Mouse (Mus musculus): Measurements from ENCODE around the gene 4933406M09Rik. TPM values are rescaled to one million over a fixed set of nuclear protein-coding genes. Genes with fewer than 3 reads are reported as not detected.

Gene 4933406M09Rik
- polyA plus RNA-seq, 1 experiment, result not detected

- Histone ChIP-seq H3K27ac (ENCODE audit: insufficient read depth, low read length) (no peak overlapping the region), H3K4me1 (ENCODE audit: control insufficient read depth, insufficient read depth, low read length) (no peaks in the 10 kb centered on the region), H3K9ac (ENCODE audit: low read depth, poor library complexity, severe bottlenecking) (no peak overlapping the region), H3K27me3 (ENCODE audit: control insufficient read depth, insufficient read depth, low read length, poor library complexity, severe bottlenecking) (no peaks in the 10 kb centered on the region), H3K36me3 (ENCODE audit: control insufficient read depth, insufficient read depth, low read length, poor library complexity, severe bottlenecking) (peaks cover 23% of the 10 kb centered on the region), H3K9me3 (replicated peaks; ENCODE audit: control insufficient read depth, insufficient read depth, low read length, poor library complexity, severe bottlenecking) (no peaks in the 10 kb centered on the region), H3K4me3 (ENCODE audit: low read depth, low read length) (no peak overlapping the region)
- no peak for TF ChIP-seq EP300 (IDR thresholded peaks at IDR 0.05; ENCODE audit: insufficient read depth, low read depth, low read length)
Observed at GRCm38 (mm10) chr1:134363194-134363593, 22.5 kb upstream of the 4933406M09Rik start.

- no peak overlapping the region for H3K4me3 ChIP-seq (ENCODE audit: low read depth, low read length)
- H3K9me3 ChIP-seq (replicated peaks; ENCODE audit: control insufficient read depth, insufficient read depth, low read length, poor library complexity, severe bottlenecking), result peaks cover 10% of the 10 kb centered on the region
- no peaks in the 10 kb centered on the region for H3K27me3 ChIP-seq (ENCODE audit: control insufficient read depth, insufficient read depth, low read length, poor library complexity, severe bottlenecking)
- H3K36me3 ChIP-seq (ENCODE audit: control insufficient read depth, insufficient read depth, low read length, poor library complexity, severe bottlenecking), result peaks cover 2% of the 10 kb centered on the region; the same call in 1 of the 2 replicates
- H3K9ac ChIP-seq (ENCODE audit: low read depth, poor library complexity, severe bottlenecking), result no peak overlapping the region
- TF ChIP-seq POLR2A (IDR thresholded peaks at IDR 0.05; ENCODE audit: insufficient read depth, low read length) (no peak), CTCF (IDR thresholded peaks at IDR 0.05; ENCODE audit: low read depth, low read length) (no peak), EP300 (IDR thresholded peaks at IDR 0.05; ENCODE audit: insufficient read depth, low read depth, low read length) (no peak)
- no peaks in the 10 kb centered on the region for H3K4me1 ChIP-seq (ENCODE audit: control insufficient read depth, insufficient read depth, low read length)
- no peak overlapping the region for H3K27ac ChIP-seq (ENCODE audit: insufficient read depth, low read length)
Observed at GRCm38 (mm10) chr1:134365491-134365890, 20.2 kb upstream of the 4933406M09Rik start.

GRCm38 (mm10) chr1:134368777-134369337, 16.9 kb upstream of the 4933406M09Rik start:
- H3K9ac ChIP-seq (ENCODE audit: low read depth, poor library complexity, severe bottlenecking), result no peak overlapping the region
- H3K27ac ChIP-seq (ENCODE audit: insufficient read depth, low read length), result no peak overlapping the region
- no peaks in the 10 kb centered on the region for H3K27me3 ChIP-seq (ENCODE audit: control insufficient read depth, insufficient read depth, low read length, poor library complexity, severe bottlenecking)
- H3K9me3 ChIP-seq (replicated peaks; ENCODE audit: control insufficient read depth, insufficient read depth, low read length, poor library complexity, severe bottlenecking), result peaks cover 14% of the 10 kb centered on the region
- H3K4me1 ChIP-seq (ENCODE audit: control insufficient read depth, insufficient read depth, low read length), result no peaks in the 10 kb centered on the region
- TF ChIP-seq CTCF (IDR thresholded peaks at IDR 0.05; ENCODE audit: low read depth, low read length) (no peak), POLR2A (IDR thresholded peaks at IDR 0.05; ENCODE audit: insufficient read depth, low read length) (no peak), EP300 (IDR thresholded peaks at IDR 0.05; ENCODE audit: insufficient read depth, low read depth, low read length) (no peak)
- H3K4me3 ChIP-seq (ENCODE audit: low read depth, low read length), result no peak overlapping the region
- no peaks in the 10 kb centered on the region for H3K36me3 ChIP-seq (ENCODE audit: control insufficient read depth, insufficient read depth, low read length, poor library complexity, severe bottlenecking)

DNA sequence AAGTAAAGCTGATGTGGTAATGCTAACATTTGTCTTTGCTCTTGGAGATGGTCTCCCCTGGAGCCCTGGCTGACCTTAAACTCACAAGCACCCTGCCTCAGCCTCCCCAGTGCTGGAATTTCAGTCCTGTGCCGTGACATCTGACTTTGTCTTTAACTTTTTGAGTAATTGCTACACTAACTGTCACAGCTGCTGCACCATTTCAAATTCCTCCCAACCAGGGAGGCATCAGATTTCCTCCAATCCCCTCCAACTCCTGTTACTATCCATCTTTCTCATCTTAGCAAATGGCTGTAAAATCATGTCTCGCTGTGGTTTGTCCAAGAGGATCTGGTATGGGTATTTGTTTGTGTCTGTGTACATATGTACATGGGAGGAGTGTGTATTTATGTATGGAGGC, 11.6 kb upstream of the 4933406M09Rik start:
- TF ChIP-seq EP300 (IDR thresholded peaks at IDR 0.05; ENCODE audit: insufficient read depth, low read depth, low read length), result no peak
- TF ChIP-seq POLR2A (IDR thresholded peaks at IDR 0.05; ENCODE audit: insufficient read depth, low read length), result no peak
- TF ChIP-seq CTCF (IDR thresholded peaks at IDR 0.05; ENCODE audit: low read depth, low read length), result no peak
- Histone ChIP-seq H3K4me1 (ENCODE audit: control insufficient read depth, insufficient read depth, low read length) (no peaks in the 10 kb centered on the region), H3K9ac (ENCODE audit: low read depth, poor library complexity, severe bottlenecking) (no peak overlapping the region), H3K9me3 (replicated peaks; ENCODE audit: control insufficient read depth, insufficient read depth, low read length, poor library complexity, severe bottlenecking) (peaks cover 14% of the 10 kb centered on the region), H3K36me3 (ENCODE audit: control insufficient read depth, insufficient read depth, low read length, poor library complexity, severe bottlenecking) (no peaks in the 10 kb centered on the region), H3K27me3 (ENCODE audit: control insufficient read depth, insufficient read depth, low read length, poor library complexity, severe bottlenecking) (no peaks in the 10 kb centered on the region), H3K4me3 (ENCODE audit: low read depth, low read length) (no peak overlapping the region), H3K27ac (ENCODE audit: insufficient read depth, low read length) (no peak overlapping the region)

DNA sequence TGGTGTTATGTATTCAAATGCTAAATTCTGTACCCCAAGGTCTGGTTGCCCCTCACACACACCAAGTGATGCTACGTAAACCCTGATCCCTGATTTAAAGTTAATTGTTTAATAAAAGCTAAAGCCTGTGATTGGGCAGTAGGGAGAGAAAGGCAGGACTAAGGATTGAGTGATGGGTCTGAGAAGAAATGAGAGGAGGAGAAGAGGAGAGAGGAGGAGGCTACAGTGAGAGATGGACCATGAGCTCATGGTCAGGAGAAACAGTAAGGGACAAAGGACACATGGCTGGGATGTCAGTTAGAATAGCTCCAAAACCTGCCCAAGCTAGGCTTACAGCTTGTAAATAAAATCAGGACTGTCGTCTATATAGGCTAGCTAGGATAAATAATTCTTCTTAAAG, 4.7 kb upstream of the 4933406M09Rik start:
- no peak for TF ChIP-seq CTCF (IDR thresholded peaks at IDR 0.05; ENCODE audit: low read depth, low read length)
- TF ChIP-seq EP300 (IDR thresholded peaks at IDR 0.05; ENCODE audit: insufficient read depth, low read depth, low read length), result no peak
- TF ChIP-seq POLR2A (IDR thresholded peaks at IDR 0.05; ENCODE audit: insufficient read depth, low read length), result no peak
- H3K9ac ChIP-seq (ENCODE audit: low read depth, poor library complexity, severe bottlenecking), result peak overlapping the region; percentile 58; the same call in 1 of the 2 replicates
- no peaks in the 10 kb centered on the region for H3K27me3 ChIP-seq (ENCODE audit: control insufficient read depth, insufficient read depth, low read length, poor library complexity, severe bottlenecking)
- H3K4me3 ChIP-seq (ENCODE audit: low read depth, low read length), result no peak overlapping the region
- H3K9me3 ChIP-seq (replicated peaks; ENCODE audit: control insufficient read depth, insufficient read depth, low read length, poor library complexity, severe bottlenecking), result 0 out of 2 replicates have a peak, but pooled peaks cover 3% of the 10 kb centered on the region
- no peaks in the 10 kb centered on the region for H3K36me3 ChIP-seq (ENCODE audit: control insufficient read depth, insufficient read depth, low read length, poor library complexity, severe bottlenecking)
- 0 out of 2 replicates have a peak overlapping the region, but pooled peaks have one; percentile 18 for H3K27ac ChIP-seq (ENCODE audit: insufficient read depth, low read length)
- peaks cover 2% of the 10 kb centered on the region for H3K4me1 ChIP-seq (ENCODE audit: control insufficient read depth, insufficient read depth, low read length)

DNA sequence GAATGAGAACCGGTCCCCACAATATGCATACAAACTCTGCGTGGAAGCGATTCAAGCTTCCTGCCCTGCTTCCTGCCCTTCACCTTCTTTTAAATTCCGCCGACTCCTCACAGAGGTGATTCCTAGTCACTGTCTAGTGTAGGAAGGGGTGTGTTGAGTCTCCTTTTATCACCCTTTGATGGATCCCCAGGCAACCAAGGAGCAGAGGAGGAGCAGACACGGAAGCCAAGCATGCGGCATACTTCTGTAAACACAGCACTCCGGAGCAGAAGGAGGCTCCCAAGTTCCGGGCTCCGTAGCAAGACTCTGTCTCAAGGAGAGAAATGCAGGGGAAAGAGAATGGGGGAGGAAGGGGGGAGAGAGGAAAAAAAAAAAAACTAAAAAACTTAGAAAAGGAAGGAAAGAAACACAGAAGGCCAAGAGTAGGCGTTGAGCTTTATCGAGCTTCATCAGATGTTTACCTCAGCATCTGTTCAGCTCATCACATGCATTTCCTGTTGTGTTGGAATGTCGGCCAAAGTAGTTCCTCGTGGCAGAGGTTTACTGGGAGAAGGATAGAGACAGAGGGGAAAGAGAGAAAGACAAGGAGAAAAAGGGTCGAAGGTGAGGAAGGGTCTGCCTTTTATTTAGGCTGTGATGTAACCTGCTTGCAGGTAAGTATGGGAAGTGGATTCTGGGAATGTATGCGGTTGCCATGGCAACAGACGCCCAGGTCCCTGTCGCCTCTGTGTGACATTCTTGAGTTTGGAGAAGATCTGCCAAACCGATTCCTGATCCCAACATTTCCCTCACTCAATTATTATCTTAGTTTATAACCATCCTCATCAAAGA, 3.7 kb upstream of the 4933406M09Rik start:
- peak overlapping the region; percentile 74 for H3K4me3 ChIP-seq (ENCODE audit: low read depth, low read length)
- TF ChIP-seq EP300 (IDR thresholded peaks at IDR 0.05; ENCODE audit: insufficient read depth, low read depth, low read length) (no peak), CTCF (IDR thresholded peaks at IDR 0.05; ENCODE audit: low read depth, low read length) (no peak), POLR2A (IDR thresholded peaks at IDR 0.05; ENCODE audit: insufficient read depth, low read length) (no peak)
- H3K27me3 ChIP-seq (ENCODE audit: control insufficient read depth, insufficient read depth, low read length, poor library complexity, severe bottlenecking), result no peaks in the 10 kb centered on the region
- H3K27ac ChIP-seq (ENCODE audit: insufficient read depth, low read length), result peak overlapping the region; percentile 88
- 0 out of 2 replicates have a peak, but pooled peaks cover 3% of the 10 kb centered on the region for H3K9me3 ChIP-seq (replicated peaks; ENCODE audit: control insufficient read depth, insufficient read depth, low read length, poor library complexity, severe bottlenecking)
- peaks cover 2% of the 10 kb centered on the region for H3K4me1 ChIP-seq (ENCODE audit: control insufficient read depth, insufficient read depth, low read length)
- peak overlapping the region; percentile 58 for H3K9ac ChIP-seq (ENCODE audit: low read depth, poor library complexity, severe bottlenecking)
- no peaks in the 10 kb centered on the region for H3K36me3 ChIP-seq (ENCODE audit: control insufficient read depth, insufficient read depth, low read length, poor library complexity, severe bottlenecking)

Measured in ES-Bruce4 (cell line).